Mouse (Mus musculus) liver, embryonic 14.5 days (tissue): ENCODE measurements around the gene Atat1.

Source experiments
- CTCF ChIP-seq: IDR thresholded peaks from 2 replicates; pipeline ENCODE4 v1.5.1; 2016; ENCODE audit warnings: antibody characterized with exemption, low read depth, control low read depth
- EP300 ChIP-seq: IDR thresholded peaks from 2 replicates; pipeline ENCODE4 v1.6.1; 2016; ENCODE audit warnings: antibody characterized with exemption, low read depth

DNA sequence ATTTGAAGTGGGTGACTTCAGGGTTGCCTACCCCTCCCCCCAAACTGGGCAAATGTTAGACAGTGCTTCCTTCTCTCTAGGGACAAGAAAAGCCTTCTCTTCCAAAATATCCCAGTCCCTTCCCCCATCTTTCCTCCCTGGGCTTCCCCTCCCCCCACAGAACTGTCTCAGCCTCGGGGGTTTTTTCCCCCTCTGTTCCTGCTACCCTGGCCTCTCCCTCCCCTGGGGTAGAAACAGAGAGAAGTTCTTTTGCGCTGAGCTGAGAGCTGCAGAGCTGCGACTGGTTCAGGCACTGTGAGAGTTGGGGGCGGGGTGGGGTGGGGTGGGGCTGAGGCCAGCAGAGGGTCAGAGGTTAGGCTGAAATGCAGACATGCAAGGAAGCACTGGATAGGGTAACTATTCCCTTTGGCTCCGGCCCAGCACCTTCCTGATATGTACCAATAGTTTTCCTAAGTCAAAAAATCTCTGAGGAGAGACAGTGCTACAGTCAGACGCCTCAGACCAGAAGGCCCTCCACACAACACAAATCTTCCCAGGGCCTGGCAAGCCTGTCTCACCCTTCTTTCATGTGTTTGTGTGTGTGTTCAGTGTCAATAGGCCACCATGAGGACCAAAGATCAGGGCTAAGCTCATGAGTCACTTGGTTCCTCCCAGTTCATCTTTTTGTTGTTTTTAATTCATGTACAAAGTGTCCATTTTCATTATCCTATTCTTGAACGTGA lies 40.4 kb downstream of the Atat1 start:
- TF ChIP-seq CTCF, result no peak
- no peak for TF ChIP-seq EP300
